Mouse (Mus musculus) neural tube, embryonic 15.5 days (tissue): ENCODE results near the gene Strada. TPM values are rescaled to one million over a fixed set of nuclear protein-coding genes. Genes with fewer than 3 reads are reported as not detected.
A peak's percentile ranks its signal among the peaks of the same experiment; 100 is the strongest.
"Not testable (repeated sequence)": the region's sequence is repeated elsewhere in the genome, so short reads cannot be mapped to it uniquely, and the experiment has no call there.

ENCODE experiments used
- ATAC-seq: fragments of 200-750 bp; cut with Nextera tagmentation; 2 replicates; pipeline ENCODE4 v1.8.0; 2017; ENCODE audit warnings: mild to moderate bottlenecking, moderate TSS enrichment, moderate library complexity; ENCODE audit not compliant: low FRiP score
- H3K27ac ChIP-seq: fragments of 300-500 bp; sonication (generic); replicated peaks from 2 replicates; pipeline ENCODE4 v1.5.1; 2015; ENCODE audit warnings: mild to moderate bottlenecking, inconsistent platforms
- H3K27me3 ChIP-seq: fragments of 300-500 bp; sonication (generic); replicated peaks from 2 replicates; pipeline ENCODE4 v1.6.1; 2015; ENCODE audit warnings: inconsistent platforms
- H3K36me3 ChIP-seq: fragments of 300-500 bp; sonication (generic); 2 replicates; pipeline ENCODE4 v1.6.1; 2015; ENCODE audit warnings: inconsistent platforms
- H3K4me1 ChIP-seq: fragments of 300-500 bp; sonication (generic); 2 replicates; pipeline ENCODE4 v1.6.1; 2015; ENCODE audit warnings: inconsistent platforms
- H3K4me2 ChIP-seq: fragments of 300-500 bp; sonication (generic); 2 replicates; pipeline ENCODE4 v1.6.1; 2015; ENCODE audit warnings: inconsistent platforms, mild to moderate bottlenecking, moderate library complexity
- H3K4me3 ChIP-seq: fragments of 300-500 bp; sonication (generic); replicated peaks from 2 replicates; pipeline ENCODE4 v1.5.1; 2015; ENCODE audit warnings: mild to moderate bottlenecking, inconsistent platforms
- H3K9ac ChIP-seq: fragments of 300-500 bp; sonication (generic); replicated peaks from 2 replicates; pipeline ENCODE4 v1.6.1; 2015; ENCODE audit warnings: mild to moderate bottlenecking, inconsistent platforms
- H3K9me3 ChIP-seq: fragments of 300-500 bp; sonication (generic); replicated peaks from 2 replicates; pipeline ENCODE4 v1.6.1; 2016; ENCODE audit warnings: inconsistent platforms
- WGBS: fragments of 180-500 bp; shearing (Covaris S2); methylation state at CpG from one replicate; pipeline ENCODE4 v1.1.7; 2015; ENCODE audit warnings: mixed read lengths; 5-methylcytosine and 5-hydroxymethylcytosine counted together
- polyA plus RNA-seq: library from polyadenylated mRNA; unstranded; fragments of >200 nt; fragmentation: Nextera tagmentation; extraction: Ambion mirVana; gene quantifications from 2 replicates; pipeline ENCODE4 v1.2.1, GENCODE M21; 2015

The Strada gene
- polyA plus RNA-seq, 1 experiment from 2014 or later: 29.2 TPM

DNA sequence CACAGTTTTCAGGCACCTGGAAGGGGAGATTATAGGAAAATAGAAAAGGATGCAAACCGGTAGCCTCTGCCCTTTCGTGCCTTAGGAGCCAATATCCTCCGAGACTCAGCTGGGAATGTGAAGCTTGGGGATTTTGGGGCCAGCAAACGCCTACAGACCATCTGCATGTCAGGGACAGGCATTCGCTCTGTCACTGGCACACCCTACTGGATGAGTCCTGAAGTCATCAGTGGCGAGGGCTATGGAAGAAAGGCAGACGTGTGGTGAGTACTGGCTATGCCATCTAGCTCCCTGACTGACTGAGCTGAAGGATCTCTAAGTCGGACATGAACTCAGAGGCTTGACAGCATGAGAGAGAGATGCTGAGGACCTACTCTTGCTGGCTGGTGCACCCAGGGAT lies 49.8 kb downstream of the Strada start:
- Histone ChIP-seq H3K36me3 (peaks cover 87% of the 10 kb centered on the region), H3K4me2 (no peak overlapping the region)

DNA sequence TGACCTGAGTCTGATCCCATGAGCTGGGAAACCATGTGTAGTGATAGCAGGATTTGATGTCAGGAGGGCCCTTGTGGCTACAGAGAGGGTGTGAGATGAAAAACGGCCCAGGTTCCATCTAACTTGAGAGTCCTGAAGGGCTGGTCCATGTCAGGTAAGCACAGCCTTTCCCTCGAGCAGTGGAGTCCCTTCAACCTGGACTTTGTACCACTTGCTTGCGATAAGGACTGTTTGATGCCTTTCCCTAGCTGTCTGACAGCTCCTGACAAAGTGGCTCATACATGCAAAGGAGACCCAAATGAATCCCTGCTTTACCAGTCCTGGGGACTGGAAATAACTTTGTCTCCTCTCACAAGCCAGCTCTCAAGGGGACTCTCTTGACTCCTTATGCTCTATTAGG lies 50.7 kb downstream of the Strada start:
- H3K27me3 ChIP-seq: no peaks in the 10 kb centered on the region
- WGBS: 95% methylated on average over 3 of the region's 3 CpGs
- H3K9me3 ChIP-seq: no peaks in the 10 kb centered on the region
- ATAC-seq: no peak
- no peak overlapping the region for H3K4me3 ChIP-seq
- H3K9ac ChIP-seq: no peak overlapping the region
- H3K4me2 ChIP-seq: no peak overlapping the region
- peaks cover 5% of the 10 kb centered on the region; the same call in 1 of the 2 replicates for H3K4me1 ChIP-seq
- H3K36me3 ChIP-seq: peaks cover 81% of the 10 kb centered on the region
- H3K27ac ChIP-seq: no peak overlapping the region

More for the DNA sequence above, 49.8 kb downstream of the Strada start:
- Histone ChIP-seq H3K9me3 (no peaks in the 10 kb centered on the region), H3K4me1 (peaks cover 11% of the 10 kb centered on the region), H3K27ac (no peak overlapping the region), H3K27me3 (no peaks in the 10 kb centered on the region), H3K4me3 (no peak overlapping the region), H3K9ac (no peak overlapping the region)
- 79% methylated on average over 8 of the region's 8 CpGs for WGBS
- no peak for ATAC-seq

DNA sequence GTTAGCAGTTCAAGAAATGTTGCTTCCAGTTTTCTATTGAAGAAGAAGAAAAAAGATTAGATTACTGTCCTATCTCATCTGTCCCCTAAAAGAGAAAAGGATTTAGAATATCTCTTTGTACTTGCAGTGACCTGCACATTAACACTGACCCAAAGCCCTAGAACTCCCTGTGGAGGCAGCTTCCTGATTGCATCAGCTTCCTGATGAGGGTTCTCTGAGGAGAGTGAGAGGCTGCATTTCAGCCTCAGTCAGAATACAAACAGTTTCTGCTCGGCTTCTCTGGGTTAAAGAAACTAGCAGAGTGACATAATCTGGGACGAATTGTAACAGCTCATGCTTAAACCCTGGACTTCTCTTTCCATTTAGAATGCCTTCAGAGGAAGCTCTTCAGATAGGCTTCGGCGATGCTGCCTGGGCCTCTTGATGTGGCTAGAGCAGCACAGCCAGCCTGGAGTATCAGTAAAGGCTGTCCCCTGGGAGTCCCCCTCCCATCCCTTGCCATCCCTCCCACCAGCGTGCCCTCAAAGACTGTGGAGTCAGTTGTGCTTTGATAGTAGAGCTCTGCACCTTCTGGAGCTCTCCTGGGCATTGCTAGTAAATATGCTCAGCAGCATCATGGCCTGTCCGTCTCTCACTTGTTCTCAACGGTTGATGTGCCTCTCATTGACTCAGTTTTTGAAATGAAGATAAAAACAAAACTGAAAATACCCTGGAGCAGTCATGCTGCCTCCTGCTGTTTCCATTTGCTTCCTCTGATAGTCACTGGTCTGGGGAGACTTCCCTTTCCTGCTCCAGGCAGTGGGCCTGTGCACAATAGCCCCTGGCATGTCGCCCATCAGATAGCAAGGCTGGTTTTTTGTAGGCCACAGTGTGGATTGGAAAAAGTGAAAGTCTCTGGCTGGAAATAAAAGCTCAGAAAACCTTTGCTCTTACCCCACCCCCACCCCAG lies 67.1 kb downstream of the Strada start:
- Histone ChIP-seq H3K4me3 (no peak overlapping the region), H3K36me3 (peaks cover 24% of the 10 kb centered on the region), H3K27ac (peak overlapping the region; percentile 78), H3K9ac (no peak overlapping the region), H3K27me3 (no peaks in the 10 kb centered on the region), H3K4me2 (0 out of 2 replicates have a peak overlapping the region, but pooled peaks have one; percentile 11), H3K4me1 (peaks cover 8% of the 10 kb centered on the region), H3K9me3 (no peaks in the 10 kb centered on the region)
- 37% methylated on average over 8 of the region's 8 CpGs for WGBS
- no peak for ATAC-seq

DNA sequence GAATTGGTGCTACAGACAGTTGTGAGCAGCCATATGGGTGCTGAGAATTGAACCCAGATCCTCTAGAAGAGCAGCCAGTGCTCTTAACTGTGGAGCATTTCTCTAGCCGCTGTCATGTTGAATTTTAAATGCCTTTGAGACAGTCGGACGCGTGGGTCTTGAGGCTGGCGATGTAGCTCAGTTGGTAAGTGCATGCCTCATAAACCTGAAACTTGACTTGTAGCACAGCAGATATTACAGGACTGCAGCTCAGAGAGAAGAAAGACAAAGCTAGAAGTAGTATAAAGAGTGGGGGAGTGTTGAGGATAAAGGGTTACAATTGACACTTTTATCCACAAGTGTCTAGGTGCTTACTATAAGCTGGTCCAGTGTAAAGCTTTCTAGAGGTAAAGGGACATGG lies 69.5 kb downstream of the Strada start:
- H3K27me3 ChIP-seq: no peaks in the 10 kb centered on the region
- no peak overlapping the region for H3K4me2 ChIP-seq
- peaks cover 8% of the 10 kb centered on the region for H3K4me1 ChIP-seq
- no peak for ATAC-seq
- no peak overlapping the region for H3K4me3 ChIP-seq
- no peak overlapping the region for H3K27ac ChIP-seq
- WGBS: 86% methylated on average over 5 of the region's 5 CpGs
- H3K36me3 ChIP-seq: peaks cover 33% of the 10 kb centered on the region
- H3K9me3 ChIP-seq: no peaks in the 10 kb centered on the region
- no peak overlapping the region for H3K9ac ChIP-seq

DNA sequence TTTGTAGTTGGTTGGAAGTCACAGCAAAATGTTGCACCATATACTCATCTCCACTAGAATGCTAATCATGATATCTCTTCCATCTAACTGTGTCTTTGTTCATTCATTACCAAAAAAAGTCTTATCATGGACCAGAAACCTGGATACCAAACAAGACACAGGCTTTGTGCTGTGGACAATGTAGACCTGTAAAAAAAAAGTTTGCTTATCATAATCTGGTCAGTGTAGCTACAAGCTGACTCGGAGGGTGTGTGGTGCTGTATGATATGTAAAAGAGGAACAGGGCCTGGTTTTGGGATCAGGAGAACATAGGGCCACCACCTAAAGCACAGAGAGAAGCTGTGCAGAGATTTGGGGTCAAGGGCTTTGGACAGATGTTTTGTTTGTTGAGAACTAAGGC lies 72.5 kb downstream of the Strada start:
- Histone ChIP-seq H3K9ac (no peak overlapping the region), H3K4me1 (peaks cover under 1% of the 10 kb centered on the region; the same call in 1 of the 2 replicates), H3K4me3 (no peak overlapping the region), H3K9me3 (no peaks in the 10 kb centered on the region), H3K27me3 (no peaks in the 10 kb centered on the region), H3K27ac (no peak overlapping the region), H3K4me2 (no peak overlapping the region), H3K36me3 (peaks cover 33% of the 10 kb centered on the region)
- 92% methylated on average over 1 of the region's 1 CpGs for WGBS
- ATAC-seq: no peak

DNA sequence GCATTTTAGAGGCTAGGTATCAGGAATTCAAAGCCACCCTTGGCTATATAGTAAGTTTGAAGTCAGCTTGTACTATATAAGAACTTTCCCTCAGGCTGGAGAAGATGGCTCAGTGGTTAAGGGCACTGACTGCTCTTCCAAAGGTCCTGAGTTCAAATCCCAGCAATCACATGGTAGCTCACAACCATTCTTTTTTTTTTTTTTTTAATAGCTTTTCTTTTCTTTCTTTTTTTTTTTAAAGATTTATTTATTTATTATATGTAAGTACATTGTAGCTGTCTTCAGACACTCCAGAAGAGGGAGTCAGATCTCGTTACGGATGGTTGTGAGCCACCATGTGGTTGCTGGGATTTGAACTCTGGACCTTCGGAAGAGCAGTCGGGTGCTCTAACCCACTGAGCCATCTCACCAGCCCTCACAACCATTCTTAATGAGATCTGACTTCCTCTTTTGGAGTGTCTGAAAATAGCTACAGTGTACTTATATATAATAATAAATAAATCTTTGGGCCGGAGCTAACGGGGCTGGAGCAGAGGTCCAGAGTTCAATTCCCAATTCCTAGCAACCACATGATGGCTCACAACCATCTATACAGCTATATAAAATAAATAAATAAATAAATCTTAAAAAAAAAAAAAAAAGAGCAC lies 75.1 kb downstream of the Strada start:
- H3K4me2 ChIP-seq, H3K4me3 ChIP-seq, ATAC-seq, H3K4me1 ChIP-seq, H3K9ac ChIP-seq, H3K9me3 ChIP-seq, H3K27ac ChIP-seq, H3K27me3 ChIP-seq: not testable (repeated sequence)
- H3K36me3 ChIP-seq: peaks cover 53% of the 10 kb centered on the region
- WGBS: 96% methylated on average over 4 of the region's 6 CpGs

DNA sequence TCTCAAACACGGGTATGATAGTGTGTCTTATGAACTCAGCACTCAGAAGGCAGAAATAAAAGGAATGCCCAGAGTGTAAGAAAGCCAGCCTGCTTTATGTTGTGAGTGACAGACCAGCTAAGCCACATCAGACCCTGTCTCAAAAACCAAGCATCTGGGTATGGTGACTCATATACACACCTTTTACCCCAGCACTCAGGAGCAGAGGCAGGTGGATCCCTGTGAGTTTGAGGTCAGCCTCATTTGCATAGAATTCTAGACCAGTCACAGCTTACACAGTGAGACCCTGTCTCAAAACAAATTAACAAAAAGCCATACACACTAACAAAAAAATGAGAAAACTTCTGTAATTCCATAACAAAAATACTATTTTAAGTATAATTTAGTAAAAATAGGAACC lies 76.1 kb downstream of the Strada start:
- Histone ChIP-seq H3K9me3 (no peaks in the 10 kb centered on the region), H3K27ac (no peak overlapping the region), H3K4me3 (no peak overlapping the region), H3K27me3 (no peaks in the 10 kb centered on the region), H3K9ac (no peak overlapping the region), H3K4me2 (no peak overlapping the region), H3K4me1 (no peaks in the 10 kb centered on the region), H3K36me3 (peaks cover 56% of the 10 kb centered on the region)
- no peak for ATAC-seq
- 76% methylated on average over 1 of the region's 1 CpGs for WGBS

DNA sequence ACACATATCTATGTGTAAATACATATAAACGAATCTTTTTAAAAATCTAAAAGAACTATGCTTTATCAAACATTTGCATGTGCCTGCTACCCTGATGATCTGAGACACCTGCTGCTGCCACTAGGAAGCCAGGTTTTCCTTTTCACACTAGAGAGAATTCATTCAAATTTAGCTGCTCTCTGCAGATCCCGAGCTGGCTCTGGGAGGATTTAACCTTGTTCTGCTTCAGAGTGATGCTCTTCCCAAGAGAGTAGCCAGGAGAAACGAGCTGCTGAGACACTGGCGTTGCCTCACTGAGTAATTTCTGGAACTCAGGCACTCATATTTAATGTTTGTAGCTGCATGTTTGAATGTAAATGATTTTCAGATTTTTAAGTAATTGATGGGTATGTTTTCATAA lies 77.2 kb downstream of the Strada start:
- 69% methylated on average over 4 of the region's 4 CpGs for WGBS
- H3K36me3 ChIP-seq: peaks cover 49% of the 10 kb centered on the region
- ATAC-seq: no peak

DNA sequence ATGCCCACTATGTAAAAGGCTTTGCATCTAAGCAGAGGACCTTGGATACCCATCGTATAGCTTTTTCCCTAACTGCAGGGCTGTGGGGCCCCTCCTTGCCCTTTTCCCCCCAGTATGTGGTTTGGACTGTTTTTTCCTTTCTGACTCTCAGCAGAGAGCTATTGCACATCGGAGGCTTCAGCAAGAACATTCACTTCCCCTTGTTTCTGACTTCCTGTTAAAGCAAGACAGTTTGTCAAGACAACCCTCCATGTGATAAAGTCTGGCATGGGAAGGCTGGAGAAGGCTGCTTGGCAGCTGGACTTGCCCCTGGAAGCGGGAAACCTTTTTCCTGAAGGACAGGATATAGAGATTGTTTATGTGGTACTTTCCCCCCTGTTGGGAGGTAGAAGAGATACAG lies 79.2 kb downstream of the Strada start:
- ATAC-seq: no peak
- no peaks in the 10 kb centered on the region for H3K4me1 ChIP-seq
- no peak overlapping the region for H3K4me3 ChIP-seq
- no peaks in the 10 kb centered on the region for H3K27me3 ChIP-seq
- no peak overlapping the region for H3K4me2 ChIP-seq
- WGBS: 90% methylated on average over 3 of the region's 3 CpGs
- H3K36me3 ChIP-seq: peaks cover 59% of the 10 kb centered on the region
- no peak overlapping the region for H3K9ac ChIP-seq
- H3K27ac ChIP-seq: no peak overlapping the region
- no peaks in the 10 kb centered on the region for H3K9me3 ChIP-seq

More for the DNA sequence above, 77.2 kb downstream of the Strada start:
- Histone ChIP-seq H3K27me3 (no peaks in the 10 kb centered on the region), H3K9me3 (no peaks in the 10 kb centered on the region), H3K4me3 (no peak overlapping the region), H3K4me2 (no peak overlapping the region), H3K27ac (no peak overlapping the region), H3K4me1 (no peaks in the 10 kb centered on the region), H3K9ac (no peak overlapping the region)

DNA sequence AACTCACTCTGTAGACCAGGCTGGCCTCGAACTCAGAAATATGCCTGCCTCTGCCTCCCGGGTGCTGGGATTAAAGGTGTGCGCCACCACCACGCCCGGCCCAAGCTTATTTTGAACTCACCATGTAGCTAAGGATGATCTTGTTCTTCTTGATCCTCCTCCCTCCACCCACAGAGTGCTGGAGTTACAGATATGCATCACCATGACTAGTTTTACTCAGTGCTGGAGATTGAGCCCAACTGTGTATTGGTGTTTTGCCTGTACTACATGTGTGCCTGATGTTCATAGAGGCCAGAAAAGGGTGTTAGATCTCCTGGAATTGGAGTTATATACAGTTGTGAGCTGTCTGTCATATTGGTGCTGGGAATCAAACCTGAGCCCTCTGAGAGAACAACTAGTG lies 79.7 kb downstream of the Strada start:
- no peak overlapping the region for H3K4me2 ChIP-seq
- H3K27ac ChIP-seq: no peak overlapping the region

More for the DNA sequence above, 79.7 kb downstream of the Strada start:
- peaks cover 62% of the 10 kb centered on the region for H3K36me3 ChIP-seq
- no peak for ATAC-seq
- 95% methylated on average over 5 of the region's 5 CpGs for WGBS
- no peak overlapping the region for H3K4me3 ChIP-seq
- H3K9me3 ChIP-seq: no peaks in the 10 kb centered on the region
- no peak overlapping the region for H3K9ac ChIP-seq
- no peaks in the 10 kb centered on the region for H3K4me1 ChIP-seq
- no peaks in the 10 kb centered on the region for H3K27me3 ChIP-seq
